Mouse (Mus musculus) liver, embryonic 11.5 days (tissue): ENCODE data around the gene Aptx. TPM values are rescaled to one million over a fixed set of nuclear protein-coding genes. Genes with fewer than 3 reads are reported as not detected.

Experiments
- ATAC-seq: fragments of 200-750 bp; cut with Nextera tagmentation; replicated peaks from 2 replicates; pipeline ENCODE4 v1.8.0; 2017; ENCODE audit warnings: moderate number of reproducible peaks, mild to moderate bottlenecking, moderate TSS enrichment, moderate library complexity; ENCODE audit not compliant: low FRiP score
- DNase-seq: peaks from one replicate; pipeline ENCODE4 v3.0.0-alpha.2; 2017; ENCODE audit warnings: low spot score
- H3K27ac ChIP-seq: fragments of 300-500 bp; sonication (generic); 2 replicates; pipeline ENCODE4 v1.5.1; 2014; ENCODE audit warnings: mild to moderate bottlenecking, low read depth, low read length, control low read depth
- H3K27me3 ChIP-seq: fragments of 300-500 bp; sonication (generic); replicated peaks from 2 replicates; pipeline ENCODE4 v1.6.1; 2014; ENCODE audit warnings: low read length, mixed read lengths; ENCODE audit not compliant: control insufficient read depth, insufficient read depth
- H3K36me3 ChIP-seq: fragments of 300-500 bp; sonication (generic); 2 replicates; pipeline ENCODE4 v1.6.1; 2014; ENCODE audit warnings: mild to moderate bottlenecking, low read length, moderate library complexity, mixed read lengths; ENCODE audit not compliant: control insufficient read depth, insufficient read depth
- H3K4me1 ChIP-seq: fragments of 300-500 bp; sonication (generic); replicated peaks from 2 replicates; pipeline ENCODE4 v1.6.1; 2014; ENCODE audit warnings: low read length, mixed read lengths; ENCODE audit not compliant: control insufficient read depth, insufficient read depth
- H3K4me2 ChIP-seq: fragments of 300-500 bp; sonication (generic); 2 replicates; pipeline ENCODE4 v1.6.1; 2014; ENCODE audit warnings: mild to moderate bottlenecking, control low read depth, moderate library complexity
- H3K4me3 ChIP-seq: fragments of 300-500 bp; sonication (generic); 2 replicates; pipeline ENCODE4 v1.5.1; 2014; ENCODE audit warnings: low read depth, low read length, control low read depth
- H3K9ac ChIP-seq: fragments of 300-500 bp; sonication (generic); 2 replicates; pipeline ENCODE4 v1.6.1; 2014; ENCODE audit warnings: low read depth, low read length, control low read depth
- H3K9me3 ChIP-seq: fragments of 300-500 bp; sonication (generic); 2 replicates; pipeline ENCODE4 v1.6.1; 2016; ENCODE audit warnings: low read length, inconsistent platforms, mixed read lengths; ENCODE audit not compliant: control insufficient read depth
- WGBS: fragments of 180-500 bp; shearing (Covaris S2); extraction: QIAGEN DNeasy Blood & Tissue Kit; methylation state at CpG from one replicate; pipeline ENCODE4 v1.1.7; 2014; 5-methylcytosine and 5-hydroxymethylcytosine counted together
- microRNA counts: library from miRNA; unstranded; fragments of <30 nt; microRNA quantifications from one replicate; lab custom pipeline; 2015
- microRNA-seq: library from miRNA; unstranded; fragments of <30 nt; microRNA quantifications from one replicate; pipeline ENCODE4, GENCODE M21; 2017; ENCODE audit warnings: borderline number of aligned reads
- polyA plus RNA-seq: library from polyadenylated mRNA; unstranded; fragments of >200 nt; fragmentation: Nextera tagmentation; extraction: Ambion mirVana; gene quantifications from 2 replicates; pipeline ENCODE4 v1.2.1, GENCODE M21; 2014

Gene Aptx
- polyA plus RNA-seq, 1 experiment from 2014 or later = 23.4 TPM

GRCm38 (mm10) chr4:40643567-40643966 lies 59.4 kb downstream of the Aptx start:
- H3K9me3 ChIP-seq = no peaks in the 10 kb centered on the region
- H3K27ac ChIP-seq = no peak overlapping the region
- no peaks in the 10 kb centered on the region for H3K4me1 ChIP-seq
- no peak overlapping the region for H3K9ac ChIP-seq
- no peak overlapping the region for H3K4me2 ChIP-seq
- DNase-seq = no peak
- no peak overlapping the region for H3K4me3 ChIP-seq
- 56% methylated on average over 5 of the region's 5 CpGs for WGBS
- H3K27me3 ChIP-seq = no peaks in the 10 kb centered on the region
- H3K36me3 ChIP-seq = no peaks in the 10 kb centered on the region
- ATAC-seq = no peak

GRCm38 (mm10) chr4:40640991-40641390 lies 62.0 kb downstream of the Aptx start:
- Histone ChIP-seq H3K4me2 (no peak overlapping the region), H3K36me3 (no peaks in the 10 kb centered on the region), H3K27me3 (no peaks in the 10 kb centered on the region), H3K27ac (no peak overlapping the region), H3K9ac (no peak overlapping the region), H3K9me3 (no peaks in the 10 kb centered on the region), H3K4me1 (no peaks in the 10 kb centered on the region), H3K4me3 (no peak overlapping the region)
- WGBS = 74% methylated on average over 4 of the region's 4 CpGs
- DNase-seq = no peak
- ATAC-seq = no peak

MicroRNAs encoded within 50 kb of the gene (microRNA counts, 519-probe panel; counts per million panel counts)
- microRNA mmu-miR-207 (lab: Ali Mortazavi, UCI) = not detected

Small RNA genes within 50 kb of the gene (microRNA-seq; reads per million reads assigned to microRNA genes)
- not detected for gene Mir207

Other genes with a start within 250 kb of the Aptx start
- gene Tmem215, start 231.0 kb downstream of the Aptx start, polyA plus RNA-seq = 0.32 and 0.33 TPM in 2 replicates
- 389 and 420 TPM in 2 replicates for gene Dnaja1, start 19.0 kb upstream of the Aptx start, polyA plus RNA-seq
- gene Smu1, start 54.7 kb upstream of the Aptx start, polyA plus RNA-seq = 167 and 178 TPM in 2 replicates
- gene B4galt1, start 150.8 kb upstream of the Aptx start, polyA plus RNA-seq = 49.0 and 50.4 TPM in 2 replicates
- not detected in 2 replicates for gene Spink4, start 216.9 kb upstream of the Aptx start, polyA plus RNA-seq
- gene Bag1, start 245.1 kb upstream of the Aptx start, polyA plus RNA-seq = 219 and 225 TPM in 2 replicates
- 70.7 and 74.6 TPM in 2 replicates for gene Chmp5, start 245.2 kb upstream of the Aptx start, polyA plus RNA-seq